Mouse (Mus musculus) brain, embryonic 14.5 days (tissue): ENCODE data around the gene Rnf39. TPM values are rescaled to one million over a fixed set of nuclear protein-coding genes. Genes with fewer than 3 reads are reported as not detected.
A peak's percentile ranks its signal among the peaks of the same experiment; 100 is the strongest.

Experiments
- DNase-seq: peaks from one replicate; pipeline ENCODE4 v3.0.0-alpha.2; 2011; ENCODE audit warnings: low read depth
- CTCF ChIP-seq: fragments of 200-500 bp; IDR thresholded peaks from 2 replicates; pipeline ENCODE4 v1.5.1; 2012; ENCODE audit warnings: inconsistent platforms, mild to moderate bottlenecking, moderate library complexity, borderline replicate concordance; ENCODE audit not compliant: insufficient read depth, insufficient read length; ENCODE audit errors: extremely low read depth
- POLR2A ChIP-seq: fragments of 200-500 bp; IDR thresholded peaks from 2 replicates; pipeline ENCODE4 v1.6.1; 2012; ENCODE audit warnings: mild to moderate bottlenecking, inconsistent platforms, borderline replicate concordance; ENCODE audit not compliant: poor library complexity, insufficient read depth, insufficient read length, severe bottlenecking; ENCODE audit errors: extremely low read depth
- polyA plus RNA-seq: library from polyadenylated mRNA; depleted of rRNA; stranded (reverse); fragments of >200 nt; gene quantifications from 2 replicates; pipeline ENCODE4 v1.2.3, GENCODE M21; 2012

Gene Rnf39
- polyA plus RNA-seq, 1 experiment: 0.19 TPM

- no peak for DNase-seq
- TF ChIP-seq CTCF (no peak), POLR2A (no peak)
Observed at GRCm38 (mm10) chr17:36949265-36949664, 6.5 kb downstream of the Rnf39 start.

- TF ChIP-seq POLR2A (peak; percentile 43; the same call in 1 of the 2 replicates), CTCF (no peak)
- peak; percentile 100 for DNase-seq
Observed at GRCm38 (mm10) chr17:36950981-36951947, 8.5 kb downstream of the Rnf39 start, which contains the start of gene Ppp1r11. TSS of gene Ppp1r11 (minus strand) at chr17:36951741.

GRCm38 (mm10) chr17:36952631-36953030 lies 9.9 kb downstream of the Rnf39 start:
- no peak for TF ChIP-seq CTCF
- no peak for TF ChIP-seq POLR2A
- no peak for DNase-seq

GRCm38 (mm10) chr17:36953062-36953461 lies 10.3 kb downstream of the Rnf39 start:
- DNase-seq: no peak
- TF ChIP-seq CTCF (no peak), POLR2A (no peak)

- TF ChIP-seq POLR2A: peak; percentile 24; the same call in 1 of the 2 replicates
- no peak for TF ChIP-seq CTCF
- DNase-seq: peak; percentile 100
Observed at GRCm38 (mm10) chr17:36957999-36958743, 15.5 kb downstream of the Rnf39 start, which contains the start of the genes Znrd1 and Znrd1as. TSS of gene Znrd1 (minus strand) at chr17:36958559. TSS of gene Znrd1as (plus strand) at chr17:36958592.

- TF ChIP-seq POLR2A: no peak
- TF ChIP-seq CTCF: no peak
- DNase-seq: no peak
Observed at GRCm38 (mm10) chr17:36958884-36959283, 16.2 kb downstream of the Rnf39 start.

GRCm38 (mm10) chr17:36961125-36961524 lies 18.4 kb downstream of the Rnf39 start:
- TF ChIP-seq POLR2A (no peak), CTCF (no peak)
- no peak for DNase-seq

- no peak for DNase-seq
- no peak for TF ChIP-seq CTCF
- TF ChIP-seq POLR2A: no peak
Observed at GRCm38 (mm10) chr17:36966875-36967274, 24.2 kb downstream of the Rnf39 start.

- DNase-seq: no peak
Observed at GRCm38 (mm10) chr17:36970316-36970890, 27.7 kb downstream of the Rnf39 start.

GRCm38 (mm10) chr17:36971172-36971850 lies 28.6 kb downstream of the Rnf39 start:
- no peak for DNase-seq
- TF ChIP-seq CTCF (no peak), POLR2A (no peak)

More at GRCm38 (mm10) chr17:36970316-36970890, 27.7 kb downstream of the Rnf39 start:
- TF ChIP-seq POLR2A: no peak
- TF ChIP-seq CTCF: no peak
